Mouse (Mus musculus) lung, postnatal 0 days (tissue): ENCODE data around the gene Scd1. TPM values are rescaled to one million over a fixed set of nuclear protein-coding genes. Genes with fewer than 3 reads are reported as not detected.
A peak's percentile ranks its signal among the peaks of the same experiment; 100 is the strongest.

ENCODE experiments used
- ATAC-seq: fragments of 200-750 bp; cut with Nextera tagmentation; 2 replicates; pipeline ENCODE4 v1.8.0; 2017; ENCODE audit warnings: moderate library complexity
- DNase-seq: peaks from one replicate; pipeline ENCODE4 v3.0.0-alpha.2; 2016; ENCODE audit warnings: low spot score
- H3K27ac ChIP-seq: fragments of 300-500 bp; sonication (generic); 2 replicates; pipeline ENCODE4 v1.5.1; 2014; ENCODE audit warnings: antibody characterized with exemption, mild to moderate bottlenecking, low read length, mixed read lengths
- H3K27me3 ChIP-seq: fragments of 300-500 bp; sonication (generic); replicated peaks from 2 replicates; pipeline ENCODE4 v1.6.1; 2014; ENCODE audit warnings: low read length, mixed read lengths; ENCODE audit not compliant: insufficient read depth
- H3K36me3 ChIP-seq: fragments of 300-500 bp; sonication (generic); 2 replicates; pipeline ENCODE4 v1.6.1; 2014; ENCODE audit warnings: low read length, mixed read lengths; ENCODE audit not compliant: insufficient read depth
- H3K4me1 ChIP-seq: fragments of 300-500 bp; sonication (generic); 2 replicates; pipeline ENCODE4 v1.6.1; 2014; ENCODE audit warnings: antibody characterized with exemption, low read depth, low read length, mixed read lengths; ENCODE audit not compliant: insufficient read depth
- H3K4me2 ChIP-seq: fragments of 300-500 bp; sonication (generic); replicated peaks from 2 replicates; pipeline ENCODE4 v1.6.1; 2014; ENCODE audit warnings: low read depth, mild to moderate bottlenecking, low read length, moderate library complexity, mixed read lengths
- H3K4me3 ChIP-seq: fragments of 300-500 bp; sonication (generic); 2 replicates; pipeline ENCODE4 v1.5.1; 2014; ENCODE audit warnings: low read depth, low read length
- H3K9ac ChIP-seq: fragments of 300-500 bp; sonication (generic); replicated peaks from 2 replicates; pipeline ENCODE4 v1.6.1; 2014; ENCODE audit warnings: low read depth, mild to moderate bottlenecking
- H3K9me3 ChIP-seq: fragments of 300-500 bp; sonication (generic); 2 replicates; pipeline ENCODE4 v1.6.1; 2016; ENCODE audit warnings: low read length, mixed read lengths
- CTCF ChIP-seq: IDR thresholded peaks from 2 replicates; pipeline ENCODE4 v1.5.1; 2016; ENCODE audit warnings: antibody characterized with exemption, mild to moderate bottlenecking
- EP300 ChIP-seq: IDR thresholded peaks from 2 replicates; pipeline ENCODE4 v1.6.1; 2016; ENCODE audit warnings: antibody characterized with exemption, mild to moderate bottlenecking, control low read depth
- WGBS: fragments of 180-500 bp; shearing (Covaris S2); extraction: QIAGEN DNeasy Blood & Tissue Kit; methylation state at CpG from one replicate; pipeline ENCODE4 v1.1.7; 2014; 5-methylcytosine and 5-hydroxymethylcytosine counted together
- polyA plus RNA-seq: library from polyadenylated mRNA; unstranded; fragments of >200 nt; fragmentation: Nextera tagmentation; extraction: Ambion mirVana; gene quantifications from 2 replicates; pipeline ENCODE4 v1.2.1, GENCODE M21; 2015

Gene Scd1
- polyA plus RNA-seq, 1 experiment from 2014 or later, result 41.6 TPM

DNA sequence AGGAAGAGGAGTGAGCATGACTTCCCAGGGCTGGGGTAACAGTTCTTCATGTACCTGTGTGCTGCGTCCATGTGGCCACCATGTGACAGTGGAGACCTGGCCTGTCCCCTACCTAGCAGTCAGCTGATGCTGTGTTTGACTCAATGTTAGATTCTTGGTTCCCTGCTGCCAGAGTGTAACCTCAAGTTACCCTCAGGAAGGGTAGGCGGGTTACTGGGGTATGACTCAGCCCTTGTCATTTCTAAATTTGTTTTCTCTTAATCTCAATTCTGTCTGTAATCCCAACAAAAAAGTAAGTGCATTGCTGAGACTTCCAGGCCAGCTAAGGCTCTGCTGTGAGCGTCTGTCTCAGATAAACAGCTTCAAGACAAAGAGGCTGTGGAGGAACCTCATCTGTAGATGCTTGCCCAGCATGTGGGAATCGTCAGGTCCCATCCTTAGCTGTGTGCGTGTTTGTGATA, 13.7 kb downstream of the Scd1 start:
- Histone ChIP-seq H3K4me3 (no peak overlapping the region), H3K9me3 (no peaks in the 10 kb centered on the region), H3K4me2 (no peak overlapping the region), H3K4me1 (0 out of 2 replicates have a peak, but pooled peaks cover 2% of the 10 kb centered on the region), H3K9ac (no peak overlapping the region), H3K27me3 (no peaks in the 10 kb centered on the region), H3K27ac (no peak overlapping the region), H3K36me3 (no peaks in the 10 kb centered on the region)
- WGBS, result 54% methylated on average over 5 of the region's 5 CpGs
- peak; percentile 24; the same call in 1 of the 2 replicates for ATAC-seq
- no peak for DNase-seq
- TF ChIP-seq CTCF, result no peak
- TF ChIP-seq EP300, result no peak

DNA sequence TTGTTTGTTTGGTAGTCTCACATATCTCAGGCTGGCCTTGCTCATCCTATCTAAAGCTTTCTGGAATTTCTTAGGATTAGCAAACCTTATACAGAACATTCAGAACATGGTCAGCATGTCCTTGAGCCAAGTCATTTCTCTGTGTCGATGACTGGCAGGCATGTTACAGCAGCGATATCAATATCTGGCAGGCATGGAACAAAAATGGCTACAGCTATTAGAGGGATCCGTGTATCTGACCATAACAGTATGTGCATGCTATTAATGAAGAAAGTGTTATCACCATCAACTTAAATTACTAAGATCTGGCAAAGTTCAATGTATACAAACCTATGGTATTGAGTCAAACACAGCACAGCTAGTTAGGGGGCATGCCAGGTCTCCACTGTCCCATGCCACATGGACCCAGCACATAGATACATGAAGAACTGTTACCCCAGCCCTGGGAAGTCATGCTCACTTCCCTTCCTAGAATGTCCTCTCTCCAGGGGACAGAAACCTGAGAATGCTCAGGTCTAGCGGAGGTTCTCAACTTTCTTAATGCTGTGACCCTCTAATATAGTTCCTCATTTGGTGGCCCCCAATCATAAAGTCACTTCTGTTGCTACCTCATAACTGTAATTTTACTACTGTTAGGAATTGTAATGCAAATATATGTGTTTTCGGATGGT, 15.2 kb downstream of the Scd1 start:
- Histone ChIP-seq H3K27me3 (no peaks in the 10 kb centered on the region), H3K4me3 (no peak overlapping the region), H3K27ac (no peak overlapping the region), H3K4me2 (no peak overlapping the region), H3K9ac (no peak overlapping the region), H3K36me3 (no peaks in the 10 kb centered on the region), H3K4me1 (0 out of 2 replicates have a peak, but pooled peaks cover 6% of the 10 kb centered on the region), H3K9me3 (no peaks in the 10 kb centered on the region)
- ATAC-seq, result no peak
- no peak for DNase-seq
- TF ChIP-seq EP300, result no peak
- WGBS, result 85% methylated on average over 5 of the region's 5 CpGs

DNA sequence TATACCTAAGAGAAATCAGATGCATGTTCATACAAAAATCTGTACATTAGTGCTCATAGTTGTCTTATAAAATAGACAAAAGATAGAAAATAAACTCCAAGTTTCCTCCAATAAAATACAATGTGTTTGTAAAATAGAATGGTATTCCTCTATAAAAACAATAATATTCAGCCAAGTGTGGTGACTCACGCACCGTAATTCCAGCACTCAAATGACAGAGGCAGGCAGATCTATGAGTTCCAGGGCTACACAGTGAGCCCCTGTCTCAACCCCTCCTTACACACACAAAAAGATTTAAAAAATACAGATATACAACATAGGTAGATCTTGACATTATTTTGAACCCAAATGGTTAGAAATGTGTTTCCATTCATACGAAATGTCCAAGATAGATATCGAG, 15.8 kb downstream of the Scd1 start:
- no peak for TF ChIP-seq CTCF
- no peak overlapping the region for H3K9ac ChIP-seq
- H3K27me3 ChIP-seq, result no peaks in the 10 kb centered on the region
- H3K4me3 ChIP-seq, result no peak overlapping the region
- no peaks in the 10 kb centered on the region for H3K9me3 ChIP-seq
- DNase-seq (no peak), ATAC-seq (no peak)
- no peak overlapping the region for H3K4me2 ChIP-seq
- 0 out of 2 replicates have a peak, but pooled peaks cover 6% of the 10 kb centered on the region for H3K4me1 ChIP-seq
- H3K36me3 ChIP-seq, result no peaks in the 10 kb centered on the region
- WGBS, result 93% methylated on average over 4 of the region's 4 CpGs
- H3K27ac ChIP-seq, result no peak overlapping the region

DNA sequence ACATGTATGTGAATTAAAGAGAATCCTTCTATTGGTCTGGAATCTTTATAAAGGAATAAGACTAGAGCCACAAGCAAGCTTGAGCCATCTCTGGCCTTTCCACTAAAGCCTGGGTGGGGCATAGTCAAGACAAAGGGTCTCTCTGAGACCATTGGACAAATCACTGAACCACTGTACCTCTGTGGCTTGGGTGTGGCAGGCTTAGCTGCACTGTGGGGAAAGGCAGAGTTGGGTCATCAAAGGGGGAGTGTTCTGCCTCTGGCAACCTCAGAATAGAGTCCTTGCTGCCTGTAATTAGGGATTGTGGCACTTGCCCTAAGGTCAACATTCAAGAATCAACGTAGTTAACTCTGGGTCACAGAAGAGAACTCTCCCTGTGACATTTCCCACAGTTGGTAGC, 18.2 kb downstream of the Scd1 start:
- Histone ChIP-seq H3K27me3 (no peaks in the 10 kb centered on the region), H3K27ac (peak overlapping the region; percentile 85; the same call in 1 of the 2 replicates), H3K9me3 (no peaks in the 10 kb centered on the region), H3K4me3 (no peak overlapping the region), H3K4me2 (no peak overlapping the region), H3K36me3 (no peaks in the 10 kb centered on the region), H3K9ac (no peak overlapping the region), H3K4me1 (0 out of 2 replicates have a peak, but pooled peaks cover 6% of the 10 kb centered on the region)
- TF ChIP-seq EP300 (no peak), CTCF (no peak)
- WGBS, result 50% methylated on average over 1 of the region's 1 CpGs
- ATAC-seq (no peak), DNase-seq (peak; percentile 40)

DNA sequence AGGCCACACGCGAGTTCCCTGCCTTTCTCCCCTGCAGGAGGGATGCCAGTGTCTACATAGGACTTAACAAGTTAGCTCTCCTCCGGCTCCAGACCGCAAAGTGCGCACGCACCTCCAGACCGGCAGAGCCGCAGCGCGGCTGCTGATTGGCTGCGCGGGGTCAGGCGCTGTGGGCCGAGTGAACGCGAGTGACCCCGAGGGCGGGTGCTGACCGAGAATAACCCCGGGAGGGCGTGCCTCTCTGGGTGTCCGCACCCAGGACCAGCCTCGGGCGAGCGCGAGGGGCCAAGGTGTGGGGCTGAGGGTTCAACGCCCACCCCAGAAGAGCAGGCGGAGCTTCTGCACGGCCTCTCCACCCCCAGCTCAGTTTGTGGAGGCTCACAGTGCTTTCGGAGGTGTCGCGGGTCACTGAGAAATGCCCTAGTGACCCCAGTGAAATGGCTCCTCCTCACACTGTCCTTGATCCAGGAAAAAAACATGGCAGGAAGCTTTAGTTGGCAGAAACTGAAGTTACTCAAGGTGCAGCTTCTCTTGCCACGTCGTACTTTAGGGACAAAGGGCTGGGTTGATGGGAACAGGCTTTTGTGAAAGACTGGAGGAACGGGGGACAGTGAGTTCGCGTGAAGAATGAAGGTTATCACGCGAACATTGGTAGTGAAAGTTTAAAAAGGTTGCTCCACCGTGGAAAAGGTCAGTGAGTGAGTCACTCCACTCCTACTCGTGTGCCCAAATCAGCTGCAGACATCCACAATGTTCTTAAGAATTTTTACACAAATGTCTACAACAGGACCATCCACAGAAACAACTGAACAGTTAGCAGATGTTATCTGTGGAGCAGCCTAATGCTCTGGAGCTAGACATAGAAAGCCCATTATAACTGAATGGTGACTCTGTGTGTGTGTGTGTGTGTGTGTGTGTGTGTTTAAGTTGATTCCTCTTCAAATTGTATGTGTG, 18.9 kb downstream of the Scd1 start:
- 2% methylated on average over 41 of the region's 41 CpGs for WGBS
- Histone ChIP-seq H3K4me1 (0 out of 2 replicates have a peak, but pooled peaks cover 6% of the 10 kb centered on the region), H3K27ac (peak overlapping the region; percentile 85), H3K27me3 (no peaks in the 10 kb centered on the region), H3K9me3 (no peaks in the 10 kb centered on the region), H3K4me3 (peak overlapping the region; percentile 39), H3K36me3 (no peaks in the 10 kb centered on the region), H3K9ac (peak overlapping the region; percentile 47), H3K4me2 (peak overlapping the region; percentile 67)
- peak; percentile 97 for DNase-seq
- ATAC-seq, result peak; percentile 96
- TF ChIP-seq EP300, result peak; percentile 44
- TF ChIP-seq CTCF, result 0 out of 2 replicates have a peak, but pooled peaks have one; percentile 2
